Mouse (Mus musculus) thymus, postnatal 14 days (tissue): ENCODE data around the gene Sox10.

Experiments used
- DNase-seq: peaks from one replicate; pipeline ENCODE4 v3.0.0; 2021

Sox10 gene

GRCm38 (mm10) chr15:79165140-79165539 lies at the start of gene Sox10:
Gene Sox10 (minus strand): TSS chr15:79165240.
- DNase-seq = no peak

- no peak for DNase-seq
These were observed 48.6 kb upstream of the Sox10 start for GRCm38 (mm10) chr15:79213591-79213990.

- DNase-seq = no peak
These were observed 47.9 kb upstream of the Sox10 start for GRCm38 (mm10) chr15:79212750-79213446.

GRCm38 (mm10) chr15:79210357-79210756 lies 45.3 kb upstream of the Sox10 start:
- DNase-seq = no peak

- DNase-seq = peak; percentile 77
These were observed 43.9 kb upstream of the Sox10 start for GRCm38 (mm10) chr15:79208758-79209439.

GRCm38 (mm10) chr15:79208211-79208610 lies 43.2 kb upstream of the Sox10 start:
- no peak for DNase-seq

GRCm38 (mm10) chr15:79202575-79202974 lies 37.5 kb upstream of the Sox10 start:
- DNase-seq = no peak

- DNase-seq = no peak
These were observed 36.6 kb upstream of the Sox10 start for GRCm38 (mm10) chr15:79201491-79202150.

- DNase-seq = no peak
These were observed 34.4 kb upstream of the Sox10 start for GRCm38 (mm10) chr15:79199390-79199976.

- no peak for DNase-seq
These were observed 30.5 kb upstream of the Sox10 start for GRCm38 (mm10) chr15:79195492-79195891.

GRCm38 (mm10) chr15:79194946-79195345 lies 29.9 kb upstream of the Sox10 start:
- DNase-seq = no peak

GRCm38 (mm10) chr15:79194048-79194447 lies 29.0 kb upstream of the Sox10 start:
- DNase-seq = no peak

GRCm38 (mm10) chr15:79192885-79193845 lies 28.1 kb upstream of the Sox10 start:
- no peak for DNase-seq

- DNase-seq = no peak
These were observed 27.4 kb upstream of the Sox10 start for GRCm38 (mm10) chr15:79192450-79192849.

- no peak for DNase-seq
These were observed 26.4 kb upstream of the Sox10 start for GRCm38 (mm10) chr15:79191426-79191825.

- no peak for DNase-seq
These were observed 22.8 kb upstream of the Sox10 start for GRCm38 (mm10) chr15:79187819-79188218.

- no peak for DNase-seq
These were observed 20.2 kb upstream of the Sox10 start for GRCm38 (mm10) chr15:79185213-79185612.

GRCm38 (mm10) chr15:79176905-79177304 lies 11.9 kb upstream of the Sox10 start:
- DNase-seq = no peak

GRCm38 (mm10) chr15:79166712-79167111 lies 1.7 kb upstream of the Sox10 start:
- DNase-seq = no peak

- no peak for DNase-seq
These were observed 789 bp downstream of the Sox10 start for GRCm38 (mm10) chr15:79164251-79164650.

- DNase-seq = peak; percentile 12
These were observed 2.2 kb downstream of the Sox10 start for GRCm38 (mm10) chr15:79162822-79163221.

- DNase-seq = no peak
These were observed 2.7 kb downstream of the Sox10 start for GRCm38 (mm10) chr15:79162301-79162700.
